Mouse (Mus musculus): ENCODE results near the gene Gata5.

GRCm38 (mm10) chr2:180277773-180278320 lies 56.7 kb downstream of the Gata5 start:
- TF ChIP-seq CTCF (conservative IDR thresholded peaks at IDR 0.05; ENCODE audit: low read length) = no peak
- TF ChIP-seq POU5F1 (IDR thresholded peaks at IDR 0.05; ENCODE audit: borderline replicate concordance, low read length) = no peak

All from E14TG2a.4 (cell line).